Mouse (Mus musculus) stomach, postnatal 0 days (tissue): Measurements from ENCODE around the gene Ccdc32.

ENCODE experiments used
- CTCF ChIP-seq: IDR thresholded peaks from 2 replicates; pipeline ENCODE4 v1.5.1; 2016; ENCODE audit warnings: antibody characterized with exemption, low read depth, mild to moderate bottlenecking, moderate library complexity
- EP300 ChIP-seq: optimal IDR thresholded peaks from 2 replicates; pipeline ENCODE3; 2016; ENCODE audit warnings: antibody characterized with exemption

- TF ChIP-seq CTCF (no peak), EP300 (no peak)
Measured at GRCm38 (mm10) chr2:119028941-119029551, at the start of gene Ccdc32.
